Mouse (Mus musculus): ENCODE results near the gene Msto1.

DNA sequence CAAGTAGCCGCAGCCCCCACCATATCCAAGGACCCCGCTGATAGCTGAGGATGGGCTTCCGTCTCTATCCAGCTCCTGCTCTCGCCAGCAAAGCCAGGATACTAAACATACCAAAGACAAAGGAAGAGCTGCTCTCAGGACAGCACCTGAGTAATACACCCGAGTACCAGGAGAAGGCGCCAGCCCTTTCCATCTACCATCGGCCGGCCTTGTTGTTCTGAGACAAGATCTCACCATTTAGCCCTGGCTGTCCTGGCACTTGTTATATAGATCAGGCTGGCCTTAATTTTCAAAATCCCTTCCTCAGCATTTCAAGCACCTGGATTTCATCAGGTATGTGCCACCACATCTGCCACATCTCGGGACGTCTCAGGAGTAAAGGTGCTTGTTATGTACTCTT is 25.3 kb upstream of the Msto1 start:
- TF ChIP-seq CTCF (conservative IDR thresholded peaks at IDR 0.05; ENCODE audit: low read length) (peak; percentile 18; the same call in 1 of the 2 replicates), POU5F1 (IDR thresholded peaks at IDR 0.05; ENCODE audit: borderline replicate concordance, low read length) (no peak), NANOG (IDR thresholded peaks at IDR 0.05; ENCODE audit: borderline replicate concordance, low read length) (no peak)

Data from E14TG2a.4 (cell line).